Mouse (Mus musculus): ENCODE data around the gene Olfr309. TPM values are rescaled to one million over a fixed set of nuclear protein-coding genes. Genes with fewer than 3 reads are reported as not detected.
"Not testable (repeated sequence)": the region's sequence is repeated elsewhere in the genome, so short reads cannot be mapped to it uniquely, and the experiment has no call there.

Olfr309 gene
- polyA plus RNA-seq (2015; fragmentation: Nextera tagmentation; extraction: Ambion mirVana): not detected in 2 replicates

- DNase-seq (ENCODE audit: low spot score) (no peak), ATAC-seq (ENCODE audit: low FRiP score, low TSS enrichment) (no peak)
- Histone ChIP-seq H3K9ac (ENCODE audit: low read length) (no peak within 1 kb of the TSS), H3K27me3 (ENCODE audit: control insufficient read depth, insufficient read depth, low read length) (no peaks in the 10 kb centered on the region), H3K27ac (replicated peaks) (no peak within 1 kb of the TSS), H3K4me3 (ENCODE audit: low read depth, low read length) (no peak within 1 kb of the TSS), H3K36me3 (ENCODE audit: control insufficient read depth, insufficient read depth, low read length) (no peaks in the 10 kb centered on the region), H3K9me3 (ENCODE audit: control insufficient read depth, low read length) (no peaks in the 10 kb centered on the region), H3K4me2 (replicated peaks; ENCODE audit: low read depth) (no peak within 1 kb of the TSS), H3K4me1 (replicated peaks; ENCODE audit: control insufficient read depth, insufficient read depth) (no peaks in the 10 kb centered on the region)
- WGBS: 67% methylated on average over 2 of the region's 2 CpGs
- TF ChIP-seq EP300 (optimal IDR thresholded peaks at IDR 0.05): no peak
- TF ChIP-seq CTCF (IDR thresholded peaks at IDR 0.05; ENCODE audit: low read depth): no peak
These were observed at the start of gene Olfr309 for GRCm38 (mm10) chr7:86313608-86314007. Gene Olfr309 (minus strand): TSS chr7:86313708.

DNA sequence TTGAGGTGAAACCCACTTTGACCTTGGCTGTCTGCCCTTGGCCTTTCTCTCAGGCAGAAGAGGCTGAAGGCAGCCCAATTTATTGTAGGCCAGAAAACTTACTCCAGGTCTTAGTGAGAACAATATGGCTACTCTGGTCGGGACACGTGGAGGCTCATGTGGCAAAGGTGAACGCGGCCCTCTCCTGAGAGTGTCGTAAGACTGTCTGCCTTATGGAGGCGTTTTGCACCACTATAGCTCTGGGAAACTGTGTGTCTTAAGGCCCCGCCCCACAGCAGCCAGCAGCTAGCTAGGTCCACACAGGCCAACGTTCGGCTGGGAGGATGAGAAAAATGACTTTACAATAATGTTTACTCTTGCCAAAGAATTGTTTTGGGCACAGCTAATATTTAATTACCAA is 32.8 kb upstream of the Olfr309 start:
- not testable (repeated sequence) for H3K9me3 ChIP-seq (ENCODE audit: control insufficient read depth, low read length); ATAC-seq (ENCODE audit: low FRiP score, low TSS enrichment); H3K27me3 ChIP-seq (ENCODE audit: control insufficient read depth, insufficient read depth, low read length); H3K9ac ChIP-seq (ENCODE audit: low read length); H3K36me3 ChIP-seq (ENCODE audit: control insufficient read depth, insufficient read depth, low read length); H3K27ac ChIP-seq (replicated peaks); H3K4me2 ChIP-seq (replicated peaks; ENCODE audit: low read depth); H3K4me1 ChIP-seq (replicated peaks; ENCODE audit: control insufficient read depth, insufficient read depth); H3K4me3 ChIP-seq (ENCODE audit: low read depth, low read length); DNase-seq (ENCODE audit: low spot score)
- WGBS: 83% methylated on average over 9 of the region's 9 CpGs

- Histone ChIP-seq H3K9me3 (ENCODE audit: control insufficient read depth, low read length) (no peaks in the 10 kb centered on the region), H3K9ac (ENCODE audit: low read length) (no peak overlapping the region), H3K27me3 (ENCODE audit: control insufficient read depth, insufficient read depth, low read length) (no peaks in the 10 kb centered on the region), H3K36me3 (ENCODE audit: control insufficient read depth, insufficient read depth, low read length) (no peaks in the 10 kb centered on the region), H3K27ac (replicated peaks) (no peak overlapping the region), H3K4me1 (replicated peaks; ENCODE audit: control insufficient read depth, insufficient read depth) (no peaks in the 10 kb centered on the region), H3K4me3 (ENCODE audit: low read depth, low read length) (no peak overlapping the region), H3K4me2 (replicated peaks; ENCODE audit: low read depth) (no peak overlapping the region)
- DNase-seq (ENCODE audit: low spot score): no peak
- ATAC-seq (ENCODE audit: low FRiP score, low TSS enrichment): no peak
- 69% methylated on average over 3 of the region's 3 CpGs for WGBS
- TF ChIP-seq CTCF (IDR thresholded peaks at IDR 0.05; ENCODE audit: low read depth): no peak
- TF ChIP-seq EP300 (optimal IDR thresholded peaks at IDR 0.05): no peak
These were observed 30.7 kb upstream of the Olfr309 start for GRCm38 (mm10) chr7:86344253-86344652.

DNA sequence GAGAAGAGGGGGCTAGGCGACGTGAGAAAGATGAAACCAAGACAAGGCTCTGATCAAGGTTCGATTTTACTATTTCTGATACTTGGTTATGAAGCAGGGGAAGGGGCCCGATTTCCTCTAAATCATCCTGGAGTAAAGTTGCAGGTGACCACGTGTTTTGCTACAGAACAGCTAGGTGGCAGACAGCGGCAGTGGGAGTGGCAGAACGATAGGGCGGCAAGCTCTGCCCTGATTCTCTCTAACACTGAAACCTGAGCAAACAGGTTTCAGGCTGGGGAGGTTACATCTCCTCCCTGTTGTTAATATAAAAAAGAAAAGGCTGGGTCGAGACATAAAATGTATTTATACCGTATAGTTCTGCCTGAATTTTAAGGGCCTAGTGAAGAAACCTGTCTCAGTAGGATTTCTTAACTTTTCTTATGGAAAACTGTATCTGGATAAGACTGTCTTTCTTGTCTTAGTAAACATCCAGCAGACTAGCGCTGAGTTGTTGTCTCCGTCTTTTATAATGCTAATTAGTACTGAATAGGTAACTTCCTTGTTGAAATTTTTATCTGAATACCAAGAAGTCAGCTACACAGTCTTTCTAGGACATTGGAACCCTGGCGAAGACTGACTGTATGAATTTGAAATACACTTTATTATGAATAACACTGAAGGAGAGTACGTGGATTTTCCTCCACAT is 29.5 kb upstream of the Olfr309 start:
- no peak overlapping the region for H3K27ac ChIP-seq (replicated peaks)
- 65% methylated on average over 14 of the region's 14 CpGs for WGBS
- no peak for ATAC-seq (ENCODE audit: low FRiP score, low TSS enrichment)

DNA sequence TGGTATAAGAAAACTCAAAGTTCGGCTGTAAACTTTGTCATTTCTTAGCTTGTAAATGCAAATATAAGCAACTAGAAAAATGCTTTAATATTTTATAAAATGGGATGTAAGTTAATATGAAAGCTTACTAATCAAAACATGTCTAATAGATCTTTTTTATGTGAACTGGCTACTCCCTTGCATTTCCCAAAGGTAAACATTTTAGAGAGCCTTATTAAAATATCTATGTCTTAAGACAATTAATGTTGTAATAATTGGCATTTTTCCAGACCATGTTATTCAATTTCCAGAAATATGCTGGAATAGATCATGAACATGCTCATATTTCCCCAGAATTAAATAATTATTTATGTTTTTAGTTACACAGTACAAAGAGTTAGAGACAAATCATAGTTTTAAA is 24.0 kb upstream of the Olfr309 start, which contains the start of gene Olfr307:
Gene Olfr307 (minus strand): TSS at position 101 of the 400 bp plus-strand sequence.
- TF ChIP-seq EP300 (optimal IDR thresholded peaks at IDR 0.05) (no peak), CTCF (IDR thresholded peaks at IDR 0.05; ENCODE audit: low read depth) (no peak)
- no peaks in the 10 kb centered on the region for H3K27me3 ChIP-seq (ENCODE audit: control insufficient read depth, insufficient read depth, low read length)
- no peaks in the 10 kb centered on the region for H3K4me1 ChIP-seq (replicated peaks; ENCODE audit: control insufficient read depth, insufficient read depth)
- H3K9ac ChIP-seq (ENCODE audit: low read length): no peak within 1 kb of the TSS
- no peaks in the 10 kb centered on the region for H3K36me3 ChIP-seq (ENCODE audit: control insufficient read depth, insufficient read depth, low read length)
- no peak for ATAC-seq (ENCODE audit: low FRiP score, low TSS enrichment)
- no peak for DNase-seq (ENCODE audit: low spot score)
- H3K4me3 ChIP-seq (ENCODE audit: low read depth, low read length): no peak within 1 kb of the TSS
- H3K4me2 ChIP-seq (replicated peaks; ENCODE audit: low read depth): no peak within 1 kb of the TSS
- H3K27ac ChIP-seq (replicated peaks): no peak within 1 kb of the TSS
- no peaks in the 10 kb centered on the region for H3K9me3 ChIP-seq (ENCODE audit: control insufficient read depth, low read length)
- WGBS: 49% methylated on average over 1 of the region's 1 CpGs

More for the DNA sequence above, 29.5 kb upstream of the Olfr309 start:
- DNase-seq (ENCODE audit: low spot score): no peak
- Histone ChIP-seq H3K27me3 (ENCODE audit: control insufficient read depth, insufficient read depth, low read length) (no peaks in the 10 kb centered on the region), H3K36me3 (ENCODE audit: control insufficient read depth, insufficient read depth, low read length) (no peaks in the 10 kb centered on the region), H3K4me1 (replicated peaks; ENCODE audit: control insufficient read depth, insufficient read depth) (no peaks in the 10 kb centered on the region), H3K4me2 (replicated peaks; ENCODE audit: low read depth) (no peak overlapping the region), H3K4me3 (ENCODE audit: low read depth, low read length) (no peak overlapping the region), H3K9ac (ENCODE audit: low read length) (no peak overlapping the region), H3K9me3 (ENCODE audit: control insufficient read depth, low read length) (no peaks in the 10 kb centered on the region)
- TF ChIP-seq EP300 (optimal IDR thresholded peaks at IDR 0.05) (no peak), CTCF (IDR thresholded peaks at IDR 0.05; ENCODE audit: low read depth) (no peak)

- no peak for TF ChIP-seq CTCF (IDR thresholded peaks at IDR 0.05; ENCODE audit: low read depth)
- no peak for TF ChIP-seq EP300 (optimal IDR thresholded peaks at IDR 0.05)
- Histone ChIP-seq H3K4me1 (replicated peaks; ENCODE audit: control insufficient read depth, insufficient read depth) (no peaks in the 10 kb centered on the region), H3K4me3 (ENCODE audit: low read depth, low read length) (no peak within 1 kb of the TSS), H3K27ac (replicated peaks) (no peak within 1 kb of the TSS), H3K27me3 (ENCODE audit: control insufficient read depth, insufficient read depth, low read length) (no peaks in the 10 kb centered on the region), H3K4me2 (replicated peaks; ENCODE audit: low read depth) (no peak within 1 kb of the TSS), H3K9ac (ENCODE audit: low read length) (no peak within 1 kb of the TSS), H3K36me3 (ENCODE audit: control insufficient read depth, insufficient read depth, low read length) (no peaks in the 10 kb centered on the region), H3K9me3 (ENCODE audit: control insufficient read depth, low read length) (no peaks in the 10 kb centered on the region)
- ATAC-seq (ENCODE audit: low FRiP score, low TSS enrichment) (no peak), DNase-seq (ENCODE audit: low spot score) (no peak)
These were observed 12.0 kb upstream of the Olfr309 start, which contains the start of gene Olfr308 for GRCm38 (mm10) chr7:86325530-86325929. Gene Olfr308 (minus strand): TSS chr7:86325630.
